Mouse (Mus musculus): ENCODE results near the gene Gnat2.

GRCm38 (mm10) chr3:108096226-108096625, 3.6 kb downstream of the Gnat2 start:
- TF ChIP-seq CTCF (IDR thresholded peaks at IDR 0.05; ENCODE audit: low read depth, low read length) (no peak), POLR2AphosphoS5 (IDR thresholded peaks at IDR 0.05; ENCODE audit: insufficient replicate concordance, low read depth, low read length) (no peak)
